Mouse (Mus musculus) lung, postnatal 0 days (tissue): ENCODE results near the gene Nmrk2. TPM values are rescaled to one million over a fixed set of nuclear protein-coding genes. Genes with fewer than 3 reads are reported as not detected.

Source experiments
- ATAC-seq: fragments of 200-750 bp; cut with Nextera tagmentation; 2 replicates; pipeline ENCODE4 v1.8.0; 2017; ENCODE audit warnings: moderate library complexity
- DNase-seq: peaks from one replicate; pipeline ENCODE4 v3.0.0-alpha.2; 2016; ENCODE audit warnings: low spot score
- H3K27ac ChIP-seq: fragments of 300-500 bp; sonication (generic); 2 replicates; pipeline ENCODE4 v1.5.1; 2014; ENCODE audit warnings: antibody characterized with exemption, mild to moderate bottlenecking, low read length, mixed read lengths
- H3K27me3 ChIP-seq: fragments of 300-500 bp; sonication (generic); replicated peaks from 2 replicates; pipeline ENCODE4 v1.6.1; 2014; ENCODE audit warnings: low read length, mixed read lengths; ENCODE audit not compliant: insufficient read depth
- H3K36me3 ChIP-seq: fragments of 300-500 bp; sonication (generic); 2 replicates; pipeline ENCODE4 v1.6.1; 2014; ENCODE audit warnings: low read length, mixed read lengths; ENCODE audit not compliant: insufficient read depth
- H3K4me1 ChIP-seq: fragments of 300-500 bp; sonication (generic); 2 replicates; pipeline ENCODE4 v1.6.1; 2014; ENCODE audit warnings: antibody characterized with exemption, low read depth, low read length, mixed read lengths; ENCODE audit not compliant: insufficient read depth
- H3K4me2 ChIP-seq: fragments of 300-500 bp; sonication (generic); replicated peaks from 2 replicates; pipeline ENCODE4 v1.6.1; 2014; ENCODE audit warnings: low read depth, mild to moderate bottlenecking, low read length, moderate library complexity, mixed read lengths
- H3K4me3 ChIP-seq: fragments of 300-500 bp; sonication (generic); 2 replicates; pipeline ENCODE4 v1.5.1; 2014; ENCODE audit warnings: low read depth, low read length
- H3K9ac ChIP-seq: fragments of 300-500 bp; sonication (generic); replicated peaks from 2 replicates; pipeline ENCODE4 v1.6.1; 2014; ENCODE audit warnings: low read depth, mild to moderate bottlenecking
- H3K9me3 ChIP-seq: fragments of 300-500 bp; sonication (generic); 2 replicates; pipeline ENCODE4 v1.6.1; 2016; ENCODE audit warnings: low read length, mixed read lengths
- CTCF ChIP-seq: IDR thresholded peaks from 2 replicates; pipeline ENCODE4 v1.5.1; 2016; ENCODE audit warnings: antibody characterized with exemption, mild to moderate bottlenecking
- EP300 ChIP-seq: IDR thresholded peaks from 2 replicates; pipeline ENCODE4 v1.6.1; 2016; ENCODE audit warnings: antibody characterized with exemption, mild to moderate bottlenecking, control low read depth
- WGBS: fragments of 180-500 bp; shearing (Covaris S2); extraction: QIAGEN DNeasy Blood & Tissue Kit; methylation state at CpG from one replicate; pipeline ENCODE4 v1.1.7; 2014; 5-methylcytosine and 5-hydroxymethylcytosine counted together
- polyA plus RNA-seq: library from polyadenylated mRNA; unstranded; fragments of >200 nt; fragmentation: Nextera tagmentation; extraction: Ambion mirVana; gene quantifications from 2 replicates; pipeline ENCODE4 v1.2.1, GENCODE M21; 2015

Gene Nmrk2
- polyA plus RNA-seq, 1 experiment from 2014 or later, result 0.92 TPM

DNA sequence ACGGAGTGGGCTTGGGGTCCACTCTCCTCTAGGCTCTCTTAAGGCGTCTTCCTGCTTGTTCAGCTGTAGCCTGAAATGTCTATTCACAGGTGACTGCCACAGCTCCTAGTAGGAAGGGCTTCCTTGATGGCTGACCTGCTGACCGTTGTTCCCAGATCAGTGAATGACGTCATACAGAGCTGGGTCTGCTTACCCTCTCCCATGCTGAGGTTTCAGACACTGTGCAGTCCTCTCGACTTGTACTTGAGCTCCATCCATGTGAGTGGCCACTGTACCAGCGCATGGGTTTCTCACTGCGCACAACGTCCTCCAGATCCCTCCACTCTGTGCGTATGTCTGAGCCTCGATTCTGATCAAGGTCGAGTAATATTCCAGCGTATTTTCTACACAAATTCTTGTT is 49.2 kb downstream of the Nmrk2 start:
- no peak overlapping the region for H3K9ac ChIP-seq
- H3K36me3 ChIP-seq, result peaks cover 44% of the 10 kb centered on the region; the same call in 1 of the 2 replicates
- WGBS, result 62% methylated on average over 12 of the region's 12 CpGs

DNA sequence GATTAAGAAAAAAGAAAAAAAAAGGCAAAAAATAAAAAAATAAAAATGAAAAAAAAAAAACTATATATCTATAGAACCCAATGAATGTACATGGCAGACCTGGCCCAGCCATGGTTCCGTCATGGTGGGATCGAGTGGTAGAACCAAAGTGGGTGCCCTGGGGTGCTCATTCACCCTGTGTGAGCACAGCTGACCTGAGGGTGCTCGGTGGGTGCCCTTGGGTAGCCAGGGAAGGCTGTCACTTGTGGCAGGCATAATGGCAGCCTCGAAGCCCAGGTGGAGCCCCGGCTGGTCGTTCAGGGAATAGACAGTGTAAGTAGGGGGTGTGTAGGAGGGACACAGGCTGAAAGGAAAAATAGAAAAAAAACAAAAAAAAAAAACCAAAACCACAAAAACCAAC is 50.6 kb downstream of the Nmrk2 start:
- H3K4me3 ChIP-seq, result no peak overlapping the region
- TF ChIP-seq EP300 (no peak), CTCF (no peak)
- no peaks in the 10 kb centered on the region for H3K4me1 ChIP-seq
- no peaks in the 10 kb centered on the region for H3K27me3 ChIP-seq
- ATAC-seq, result no peak
- no peak overlapping the region for H3K27ac ChIP-seq
- WGBS, result 73% methylated on average over 6 of the region's 6 CpGs
- H3K9ac ChIP-seq, result no peak overlapping the region
- no peaks in the 10 kb centered on the region for H3K9me3 ChIP-seq
- H3K36me3 ChIP-seq, result peaks cover 51% of the 10 kb centered on the region; the same call in 1 of the 2 replicates
- no peak overlapping the region for H3K4me2 ChIP-seq
- DNase-seq, result no peak

More for the DNA sequence above, 49.2 kb downstream of the Nmrk2 start:
- Histone ChIP-seq H3K4me3 (no peak overlapping the region), H3K27ac (peak overlapping the region; percentile 51), H3K27me3 (no peaks in the 10 kb centered on the region), H3K4me1 (no peaks in the 10 kb centered on the region), H3K4me2 (no peak overlapping the region), H3K9me3 (no peaks in the 10 kb centered on the region)
- ATAC-seq (peak; percentile 9; the same call in 1 of the 2 replicates), DNase-seq (peak; percentile 22)
- no peak for TF ChIP-seq CTCF
- TF ChIP-seq EP300, result no peak

Other genes starting within 250 kb of the Nmrk2 start
- 1.0 and 1.4 TPM in 2 replicates for gene Gng7, start 187.1 kb downstream of the Nmrk2 start, polyA plus RNA-seq
- not detected in 2 replicates for gene Diras1, start 176.4 kb downstream of the Nmrk2 start, polyA plus RNA-seq
- gene Slc39a3, start 164.6 kb downstream of the Nmrk2 start, polyA plus RNA-seq, result 15.4 and 16.0 TPM in 2 replicates
- gene Sgta, start 141.9 kb downstream of the Nmrk2 start, polyA plus RNA-seq, result 102 and 103 TPM in 2 replicates
- 14.0 and 15.1 TPM in 2 replicates for gene Thop1, start 132.0 kb downstream of the Nmrk2 start, polyA plus RNA-seq
- gene Creb3l3, start 103.2 kb downstream of the Nmrk2 start, polyA plus RNA-seq, result 0.40 and 0.57 TPM in 2 replicates
- gene Map2k2, start 96.1 kb downstream of the Nmrk2 start, polyA plus RNA-seq, result 118 and 121 TPM in 2 replicates
- 58.2 and 62.0 TPM in 2 replicates for gene Zbtb7a, start 66.8 kb downstream of the Nmrk2 start, polyA plus RNA-seq
- 27.9 TPM in 2 replicates for gene Pias4, start 34.1 kb downstream of the Nmrk2 start, polyA plus RNA-seq
- 509 and 537 TPM in 2 replicates for gene Eef2, start 25.4 kb downstream of the Nmrk2 start, polyA plus RNA-seq
- 48.9 and 50.2 TPM in 2 replicates for gene Dapk3, start 19.0 kb downstream of the Nmrk2 start, polyA plus RNA-seq
- 0.16 and 0.25 TPM in 2 replicates for gene 4930442H23Rik, start 18.2 kb downstream of the Nmrk2 start, polyA plus RNA-seq
- not detected in 2 replicates for gene Atcay, start 28.8 kb upstream of the Nmrk2 start, polyA plus RNA-seq
- gene Zfr2, start 31.1 kb upstream of the Nmrk2 start, polyA plus RNA-seq, result 2.3 and 2.4 TPM in 2 replicates
- 1.5 and 1.6 TPM in 2 replicates for gene Matk, start 50.9 kb upstream of the Nmrk2 start, polyA plus RNA-seq
- gene Mrpl54, start 64.9 kb upstream of the Nmrk2 start, polyA plus RNA-seq, result 132 and 162 TPM in 2 replicates
- gene Apba3, start 64.9 kb upstream of the Nmrk2 start, polyA plus RNA-seq, result 47.9 and 49.4 TPM in 2 replicates
- 24.1 and 30.8 TPM in 2 replicates for gene Tjp3, start 89.5 kb upstream of the Nmrk2 start, polyA plus RNA-seq
- gene Pip5k1c, start 90.9 kb upstream of the Nmrk2 start, polyA plus RNA-seq, result 31.2 and 32.4 TPM in 2 replicates
- 20.3 and 23.0 TPM in 2 replicates for gene Cactin, start 119.1 kb upstream of the Nmrk2 start, polyA plus RNA-seq
- gene Tbxa2r, start 126.7 kb upstream of the Nmrk2 start, polyA plus RNA-seq, result 19.6 and 28.4 TPM in 2 replicates
- gene Gipc3, start 141.2 kb upstream of the Nmrk2 start, polyA plus RNA-seq, result 0.33 and 0.55 TPM in 2 replicates
- 94.3 and 101 TPM in 2 replicates for gene Hmg20b, start 148.4 kb upstream of the Nmrk2 start, polyA plus RNA-seq
- gene Mfsd12, start 155.4 kb upstream of the Nmrk2 start, polyA plus RNA-seq, result 14.0 and 16.9 TPM in 2 replicates
- gene 4930404N11Rik, start 163.8 kb upstream of the Nmrk2 start, polyA plus RNA-seq, result 5.4 and 6.6 TPM in 2 replicates
- gene Fzr1, start 176.5 kb upstream of the Nmrk2 start, polyA plus RNA-seq, result 39.5 and 39.7 TPM in 2 replicates
- 49.4 and 55.2 TPM in 2 replicates for gene Dohh, start 182.4 kb upstream of the Nmrk2 start, polyA plus RNA-seq
- gene Gm48551, start 182.4 kb upstream of the Nmrk2 start, polyA plus RNA-seq, result 2.4 and 3.0 TPM in 2 replicates
- gene Gm48552, start 187.0 kb upstream of the Nmrk2 start, polyA plus RNA-seq, result 0.20 and 0.63 TPM in 2 replicates
- gene Smim24, start 191.0 kb upstream of the Nmrk2 start, polyA plus RNA-seq, result 3.1 and 3.6 TPM in 2 replicates